Mouse (Mus musculus) ES-E14 (cell line): Measurements from ENCODE around the gene Gm49601.

ENCODE experiments used
- CHD2 ChIP-seq: IDR thresholded peaks from 2 replicates; pipeline ENCODE4 v1.6.1; 2014; ENCODE audit warnings: mild to moderate bottlenecking, low read depth, low read length, inconsistent platforms
- HCFC1 ChIP-seq: IDR thresholded peaks from 2 replicates; pipeline ENCODE4 v1.6.1; 2012; ENCODE audit warnings: low read length, inconsistent platforms, borderline replicate concordance; ENCODE audit not compliant: insufficient read depth
- MAFK ChIP-seq: IDR thresholded peaks from 2 replicates; pipeline ENCODE4 v1.6.1; 2014; ENCODE audit warnings: mild to moderate bottlenecking, low read depth, low read length, inconsistent platforms; ENCODE audit not compliant: insufficient read depth
- ZC3H11A ChIP-seq: IDR thresholded peaks from 2 replicates; pipeline ENCODE4 v1.6.1; 2012; ENCODE audit warnings: low read depth, mild to moderate bottlenecking, inconsistent platforms, low read length, borderline replicate concordance
- ZNF384 ChIP-seq: IDR thresholded peaks from 2 replicates; pipeline ENCODE4 v1.6.1; 2012; ENCODE audit warnings: low read depth, low read length, inconsistent platforms

GRCm38 (mm10) chr16:18593930-18594329 is 32.3 kb downstream of the Gm49601 start:
- TF ChIP-seq ZNF384, result no peak
- no peak for TF ChIP-seq MAFK
- TF ChIP-seq ZC3H11A, result no peak
- TF ChIP-seq CHD2, result no peak
- TF ChIP-seq HCFC1, result no peak
